Mouse (Mus musculus) cerebellum, postnatal 25 days (tissue): Measurements from ENCODE around the gene Zfp362.

ENCODE experiments used
- DNase-seq, 2 experiments: peaks; one replicate each; pipeline ENCODE4 v3.0.0; 2021; ENCODE audit warnings: mixed read lengths in 2 of 2

The Zfp362 gene

GRCm38 (mm10) chr4:128759214-128759613, 46.6 kb downstream of the Zfp362 start:
- DNase-seq: peak in 1 of 2 experiments; percentile 28

- peak; percentile 44 to 51 for DNase-seq
These were observed 49.9 kb downstream of the Zfp362 start for GRCm38 (mm10) chr4:128755900-128756299.

- DNase-seq: peak in 1 of 2 experiments; percentile 23
These were observed 50.8 kb downstream of the Zfp362 start, which contains the start of gene A3galt2 for GRCm38 (mm10) chr4:128755064-128755463. Gene A3galt2 (plus strand): TSS chr4:128755364.

GRCm38 (mm10) chr4:128753571-128753970, 52.3 kb downstream of the Zfp362 start:
- DNase-seq: peak in 1 of 2 experiments; percentile 15

GRCm38 (mm10) chr4:128752031-128752757, 53.7 kb downstream of the Zfp362 start:
- peak; percentile 60 to 62 for DNase-seq

- peak in 1 of 2 experiments; percentile 34 for DNase-seq
These were observed 54.8 kb downstream of the Zfp362 start for GRCm38 (mm10) chr4:128751006-128751405.

GRCm38 (mm10) chr4:128748309-128748708, 57.5 kb downstream of the Zfp362 start:
- peak in 1 of 2 experiments; percentile 31 for DNase-seq

GRCm38 (mm10) chr4:128747614-128748270, 58.1 kb downstream of the Zfp362 start:
- peak; percentile 69 to 76 for DNase-seq

GRCm38 (mm10) chr4:128745160-128745559, 60.7 kb downstream of the Zfp362 start:
- peak; percentile 11 to 21 for DNase-seq

GRCm38 (mm10) chr4:128743031-128743626, 62.7 kb downstream of the Zfp362 start:
- peak; percentile 10 to 52 for DNase-seq

GRCm38 (mm10) chr4:128742379-128742970, 63.4 kb downstream of the Zfp362 start:
- peak; percentile 20 to 28 for DNase-seq

- DNase-seq: peak; percentile 5 to 11
These were observed 63.9 kb downstream of the Zfp362 start for GRCm38 (mm10) chr4:128741906-128742305.

GRCm38 (mm10) chr4:128740878-128741277, 65.0 kb downstream of the Zfp362 start:
- peak in 1 of 2 experiments; percentile 1 for DNase-seq

GRCm38 (mm10) chr4:128737825-128738610, 67.8 kb downstream of the Zfp362 start:
- DNase-seq: peak; percentile 60 to 69

- DNase-seq: peak in 1 of 2 experiments; percentile 58
These were observed 68.7 kb downstream of the Zfp362 start for GRCm38 (mm10) chr4:128737137-128737589.

GRCm38 (mm10) chr4:128734721-128735671, 70.8 kb downstream of the Zfp362 start:
- peak; percentile 51 to 64 for DNase-seq

GRCm38 (mm10) chr4:128734217-128734616, 71.6 kb downstream of the Zfp362 start:
- no peak for DNase-seq

GRCm38 (mm10) chr4:128733496-128733895, 72.3 kb downstream of the Zfp362 start:
- DNase-seq: no peak

GRCm38 (mm10) chr4:128732794-128733193, 73.1 kb downstream of the Zfp362 start:
- no peak for DNase-seq

- no peak for DNase-seq
These were observed 75.6 kb downstream of the Zfp362 start for GRCm38 (mm10) chr4:128730271-128730670.

GRCm38 (mm10) chr4:128729709-128730037, 76.2 kb downstream of the Zfp362 start:
- DNase-seq: no peak
